Mouse (Mus musculus) myocyte (in vitro differentiated cells): ENCODE results near the gene Larp7.

Source experiments
- MAX ChIP-seq: IDR thresholded peaks from one replicate; pipeline ENCODE4 v1.6.1; 2011; ENCODE audit warnings: low read depth, mild to moderate bottlenecking, control low read depth
- MYOD1 ChIP-seq, 3 experiments: IDR thresholded peaks; one replicate each; pipeline ENCODE4 v1.6.1; 2011; ENCODE audit warnings: control low read depth in 2 of 3, low read depth in 2 of 3, mild to moderate bottlenecking in 2 of 3, moderate library complexity in 1 of 3; ENCODE audit not compliant: insufficient read length in 2 of 3, control insufficient read depth in 1 of 3
- POLR2A ChIP-seq: IDR thresholded peaks from one replicate; pipeline ENCODE4 v1.6.1; 2011; ENCODE audit warnings: low read depth, mild to moderate bottlenecking, control low read depth, moderate library complexity; ENCODE audit not compliant: insufficient read length
- POLR2AphosphoS2 ChIP-seq: IDR thresholded peaks from one replicate; pipeline ENCODE4 v1.6.1; 2011; ENCODE audit warnings: low read depth, control low read depth; ENCODE audit not compliant: insufficient read length
- TCF12 ChIP-seq: IDR thresholded peaks from one replicate; pipeline ENCODE4 v1.6.1; 2011; ENCODE audit warnings: mild to moderate bottlenecking, control low read depth; ENCODE audit not compliant: poor library complexity, insufficient read depth, severe bottlenecking
- USF1 ChIP-seq: IDR thresholded peaks from one replicate; pipeline ENCODE4 v1.6.1; 2011; ENCODE audit warnings: low read depth, mild to moderate bottlenecking, control low read depth, moderate library complexity

DNA sequence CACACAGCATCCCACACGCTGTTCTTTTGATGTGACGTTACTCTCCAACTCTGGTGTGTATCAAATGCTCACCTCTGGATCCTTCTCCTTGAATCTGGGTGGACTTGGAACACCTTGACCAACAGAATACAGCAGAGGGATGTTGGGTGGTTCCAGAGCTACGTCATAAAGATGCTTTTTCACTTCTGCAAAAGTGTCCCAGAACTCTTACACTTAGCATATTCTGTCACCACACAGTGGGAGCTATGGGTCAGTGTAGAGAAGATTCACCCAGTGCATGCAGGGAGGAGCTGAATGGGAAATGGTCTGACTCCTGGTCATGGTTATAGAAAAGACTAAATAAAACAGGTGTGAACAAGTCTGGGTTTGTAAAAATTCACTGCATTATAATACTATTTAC, 60.5 kb downstream of the Larp7 start:
- TF ChIP-seq MAX (no peak), POLR2AphosphoS2 (no peak), TCF12 (no peak), POLR2A (no peak), MYOD1 (IDR thresholded peaks at IDR 0.05; ENCODE audit: control insufficient read depth in 1 of 3, insufficient read length in 2 of 3, low read depth in 2 of 3) (no peak), USF1 (no peak)
